Mouse (Mus musculus) heart, postnatal 0 days (tissue): Measurements from ENCODE around the gene Plcb1. TPM values are rescaled to one million over a fixed set of nuclear protein-coding genes. Genes with fewer than 3 reads are reported as not detected.

Experiments used
- ATAC-seq: fragments of 200-750 bp; cut with Nextera tagmentation; 2 replicates; pipeline ENCODE4 v1.8.0; 2017; ENCODE audit warnings: low read depth, moderate number of reproducible peaks, moderate library complexity; ENCODE audit not compliant: insufficient read depth
- DNase-seq: peaks from one replicate; pipeline ENCODE4 v3.0.0-alpha.2; 2016; ENCODE audit warnings: low spot score
- H3K27ac ChIP-seq: fragments of 300-500 bp; sonication (generic); 2 replicates; pipeline ENCODE4 v1.5.1; 2014; ENCODE audit warnings: low read depth, mild to moderate bottlenecking
- H3K27me3 ChIP-seq: fragments of 300-500 bp; sonication (generic); 2 replicates; pipeline ENCODE4 v1.6.1; 2014; ENCODE audit warnings: low read length, mixed read lengths; ENCODE audit not compliant: control insufficient read depth, insufficient read depth
- H3K36me3 ChIP-seq: fragments of 300-500 bp; sonication (generic); replicated peaks from 2 replicates; pipeline ENCODE4 v1.6.1; 2014; ENCODE audit warnings: low read length, mixed read lengths; ENCODE audit not compliant: control insufficient read depth, insufficient read depth
- H3K4me1 ChIP-seq: fragments of 300-500 bp; sonication (generic); 2 replicates; pipeline ENCODE4 v1.6.1; 2014; ENCODE audit warnings: antibody characterized with exemption; ENCODE audit not compliant: control insufficient read depth, insufficient read depth
- H3K4me2 ChIP-seq: fragments of 300-500 bp; sonication (generic); 2 replicates; pipeline ENCODE4 v1.6.1; 2014; ENCODE audit warnings: low read depth, mild to moderate bottlenecking, low read length, moderate library complexity
- H3K4me3 ChIP-seq: fragments of 300-500 bp; sonication (generic); 2 replicates; pipeline ENCODE4 v1.5.1; 2014; ENCODE audit warnings: low read depth, low read length
- H3K9ac ChIP-seq: fragments of 300-500 bp; sonication (generic); replicated peaks from 2 replicates; pipeline ENCODE4 v1.6.1; 2014; ENCODE audit warnings: low read depth, low read length, mixed read lengths
- H3K9me3 ChIP-seq: fragments of 300-500 bp; sonication (generic); replicated peaks from 2 replicates; pipeline ENCODE4 v1.6.1; 2016; ENCODE audit warnings: low read length; ENCODE audit not compliant: control insufficient read depth
- CTCF ChIP-seq: IDR thresholded peaks from 2 replicates; pipeline ENCODE4 v1.5.1; 2016; ENCODE audit warnings: antibody characterized with exemption, control low read depth, low read depth
- EP300 ChIP-seq: IDR thresholded peaks from 2 replicates; pipeline ENCODE4 v1.6.1; 2016; ENCODE audit warnings: antibody characterized with exemption, low read depth
- WGBS: fragments of 180-500 bp; shearing (Covaris S2); extraction: QIAGEN DNeasy Blood & Tissue Kit; methylation state at CpG from one replicate; pipeline ENCODE4 v1.1.7; 2014; 5-methylcytosine and 5-hydroxymethylcytosine counted together
- polyA plus RNA-seq: library from polyadenylated mRNA; unstranded; fragments of >200 nt; fragmentation: Nextera tagmentation; extraction: Ambion mirVana; gene quantifications from 2 replicates; pipeline ENCODE4 v1.2.1, GENCODE M21; 2015
- total RNA-seq: library from RNA; depleted of rRNA; stranded (reverse); fragments of >200 nt; gene quantifications from 2 replicates; pipeline ENCODE4 v1.2.3, GENCODE M21; 2014; ENCODE audit warnings: low replicate concordance

Gene Plcb1
- total and polyA plus RNA-seq, 2 experiments from 2014 or later = 3.4 to 3.5 TPM

DNA sequence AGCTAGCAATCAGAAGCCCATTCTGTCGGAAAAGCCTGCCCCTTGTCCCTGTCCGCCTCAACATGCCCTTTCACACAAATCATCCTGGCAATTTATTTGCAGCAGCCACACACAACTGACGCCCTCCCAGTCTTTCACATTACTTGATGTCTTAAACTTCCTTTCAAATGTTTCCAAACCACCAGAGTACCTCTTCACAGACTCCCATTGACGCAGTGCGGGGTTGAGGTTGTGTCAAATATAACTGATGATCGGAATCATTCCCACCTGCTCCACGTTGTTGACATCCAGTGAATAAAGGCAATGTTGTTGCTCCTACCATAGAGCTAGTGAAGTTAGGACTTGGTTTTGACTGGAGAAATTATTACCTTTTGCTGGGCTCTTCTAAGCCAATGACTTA lies 366.4 kb downstream of the Plcb1 start:
- 79% methylated on average over 7 of the region's 7 CpGs for WGBS

DNA sequence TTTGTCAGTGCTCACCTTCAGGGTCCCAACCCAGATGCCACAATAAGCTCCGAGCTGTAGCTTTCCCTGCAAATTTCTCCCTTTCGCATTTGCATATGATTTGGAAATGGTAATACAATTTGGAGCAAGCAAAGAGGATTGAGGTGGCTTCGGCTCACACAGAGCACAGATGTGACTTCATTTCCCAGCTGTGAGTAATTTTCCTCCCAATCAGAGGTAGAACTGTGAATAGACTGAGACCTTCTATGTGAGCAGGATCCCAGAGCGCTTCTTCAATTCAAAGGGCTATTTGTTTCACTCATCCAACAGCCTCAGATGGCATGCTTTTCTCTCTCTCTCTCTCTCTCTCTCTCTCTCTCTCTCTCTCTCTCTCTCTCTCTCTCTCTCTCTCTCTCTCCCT lies 367.4 kb downstream of the Plcb1 start:
- TF ChIP-seq CTCF (no peak), EP300 (no peak)
- Histone ChIP-seq H3K27me3 (no peaks in the 10 kb centered on the region), H3K9ac (no peak overlapping the region), H3K4me1 (no peaks in the 10 kb centered on the region), H3K4me3 (no peak overlapping the region), H3K36me3 (no peaks in the 10 kb centered on the region), H3K4me2 (no peak overlapping the region), H3K9me3 (no peaks in the 10 kb centered on the region), H3K27ac (no peak overlapping the region)
- no peak for DNase-seq
- WGBS = 82% methylated on average over 4 of the region's 4 CpGs
- ATAC-seq = no peak

More for the DNA sequence above, 366.4 kb downstream of the Plcb1 start:
- Histone ChIP-seq H3K36me3 (no peaks in the 10 kb centered on the region), H3K4me1 (no peaks in the 10 kb centered on the region), H3K4me2 (no peak overlapping the region), H3K9ac (no peak overlapping the region), H3K9me3 (no peaks in the 10 kb centered on the region), H3K4me3 (no peak overlapping the region), H3K27me3 (no peaks in the 10 kb centered on the region), H3K27ac (no peak overlapping the region)
- DNase-seq = no peak
- TF ChIP-seq EP300 (no peak), CTCF (no peak)
- no peak for ATAC-seq

DNA sequence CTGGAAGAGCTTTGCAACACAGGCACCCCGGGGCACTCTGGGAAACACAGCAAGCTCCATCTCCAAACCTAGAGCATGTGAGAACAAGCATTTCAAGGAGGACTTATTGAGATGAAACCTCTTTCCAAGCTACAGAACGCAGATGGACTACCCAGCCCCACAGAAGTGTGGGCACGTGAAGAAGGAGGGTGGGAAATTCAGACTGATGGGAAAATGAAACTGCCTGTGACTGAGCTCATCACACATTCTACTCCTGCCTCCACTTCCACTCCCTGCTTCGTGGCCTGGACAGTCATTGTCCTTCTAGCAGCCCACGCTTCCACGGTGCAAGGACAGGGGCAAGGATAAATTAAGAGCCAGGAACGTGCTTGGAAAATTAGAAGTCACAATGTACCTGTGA lies 370.2 kb downstream of the Plcb1 start:
- no peak for DNase-seq
- Histone ChIP-seq H3K36me3 (no peaks in the 10 kb centered on the region), H3K27ac (no peak overlapping the region), H3K9ac (no peak overlapping the region), H3K4me2 (no peak overlapping the region), H3K4me1 (no peaks in the 10 kb centered on the region), H3K9me3 (no peaks in the 10 kb centered on the region), H3K4me3 (no peak overlapping the region), H3K27me3 (no peaks in the 10 kb centered on the region)
- 72% methylated on average over 7 of the region's 7 CpGs for WGBS
- TF ChIP-seq EP300 (no peak), CTCF (no peak)
- ATAC-seq = no peak

DNA sequence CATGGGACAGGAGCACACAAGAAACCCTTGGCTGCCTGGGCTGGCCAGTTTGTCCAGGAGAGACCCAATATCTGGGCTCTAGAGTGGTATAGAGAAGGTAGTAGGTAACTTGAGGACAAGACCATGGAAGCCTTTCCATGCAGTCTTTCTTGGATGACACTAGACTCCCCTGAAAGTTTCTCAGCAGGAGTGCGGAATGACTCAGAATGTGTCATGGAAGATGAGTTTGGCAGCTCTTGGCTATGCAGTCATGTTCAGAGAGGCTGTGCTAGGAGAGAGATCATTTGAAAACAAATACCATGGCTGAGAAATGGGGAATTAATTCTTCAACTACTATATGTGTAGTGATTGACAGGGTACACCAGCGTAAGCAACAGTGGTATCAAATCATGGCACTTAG lies 372.1 kb downstream of the Plcb1 start:
- TF ChIP-seq EP300 = no peak
- TF ChIP-seq CTCF = no peak
- Histone ChIP-seq H3K4me3 (no peak overlapping the region), H3K27me3 (no peaks in the 10 kb centered on the region), H3K4me1 (no peaks in the 10 kb centered on the region), H3K9ac (no peak overlapping the region), H3K36me3 (no peaks in the 10 kb centered on the region), H3K9me3 (no peaks in the 10 kb centered on the region), H3K4me2 (no peak overlapping the region), H3K27ac (no peak overlapping the region)
- 96% methylated on average over 2 of the region's 2 CpGs for WGBS
- DNase-seq = no peak
- ATAC-seq = no peak

DNA sequence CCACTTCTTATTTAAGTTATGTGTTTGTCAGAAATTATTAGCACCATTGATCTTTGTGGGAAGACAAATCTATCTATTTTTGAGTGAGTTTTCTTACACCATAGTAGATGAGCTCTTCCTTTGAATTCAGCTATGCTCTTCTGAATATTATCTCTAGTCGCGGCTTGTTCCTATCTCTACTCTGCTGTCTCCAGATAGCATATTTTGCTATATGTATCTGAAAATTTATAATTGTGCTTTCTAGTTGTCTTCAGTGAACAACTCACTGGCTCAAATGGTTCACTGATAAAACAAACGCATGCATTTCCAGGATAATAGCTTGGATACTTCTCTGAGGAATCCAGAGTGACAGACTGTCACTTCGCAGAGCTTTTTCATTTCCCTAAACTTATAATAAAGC lies 375.8 kb downstream of the Plcb1 start:
- H3K9ac ChIP-seq = no peak overlapping the region
- TF ChIP-seq CTCF (no peak), EP300 (no peak)
- no peak overlapping the region for H3K4me2 ChIP-seq
- DNase-seq (no peak), ATAC-seq (no peak)
- H3K27me3 ChIP-seq = no peaks in the 10 kb centered on the region
- H3K9me3 ChIP-seq = no peaks in the 10 kb centered on the region
- no peak overlapping the region for H3K4me3 ChIP-seq
- no peaks in the 10 kb centered on the region for H3K36me3 ChIP-seq
- no peak overlapping the region for H3K27ac ChIP-seq
- H3K4me1 ChIP-seq = no peaks in the 10 kb centered on the region
- 71% methylated on average over 4 of the region's 4 CpGs for WGBS

DNA sequence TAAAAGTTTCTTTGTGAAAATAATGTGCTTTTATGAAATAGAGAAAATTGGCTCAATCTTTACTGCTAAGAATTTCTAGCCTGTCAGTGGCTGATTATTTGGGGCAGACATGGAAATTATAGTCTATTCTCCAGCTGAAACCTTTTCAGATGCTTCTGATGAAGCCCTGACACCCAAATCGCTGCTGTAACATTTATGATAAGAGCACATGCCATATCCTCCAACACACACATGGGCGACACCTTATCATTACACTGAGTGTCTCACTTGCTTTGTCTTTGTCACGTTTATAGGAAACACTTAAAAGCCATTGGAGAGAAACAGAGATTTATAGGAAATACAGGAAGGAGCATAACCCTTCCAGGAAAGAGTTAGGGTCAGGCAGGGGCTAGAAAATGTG lies 379.6 kb downstream of the Plcb1 start:
- no peak for DNase-seq
- whole genome bisulfite sequencing = 41% methylated on average over 3 of the region's 3 CpGs

More for the DNA sequence above, 379.6 kb downstream of the Plcb1 start:
- Histone ChIP-seq H3K27me3 (no peaks in the 10 kb centered on the region), H3K27ac (no peak overlapping the region), H3K4me2 (no peak overlapping the region), H3K4me1 (no peaks in the 10 kb centered on the region), H3K9ac (no peak overlapping the region), H3K9me3 (no peaks in the 10 kb centered on the region), H3K36me3 (no peaks in the 10 kb centered on the region), H3K4me3 (no peak overlapping the region)
- ATAC-seq = no peak
- TF ChIP-seq CTCF (no peak), EP300 (no peak)
